In the genomic region with DNA sequence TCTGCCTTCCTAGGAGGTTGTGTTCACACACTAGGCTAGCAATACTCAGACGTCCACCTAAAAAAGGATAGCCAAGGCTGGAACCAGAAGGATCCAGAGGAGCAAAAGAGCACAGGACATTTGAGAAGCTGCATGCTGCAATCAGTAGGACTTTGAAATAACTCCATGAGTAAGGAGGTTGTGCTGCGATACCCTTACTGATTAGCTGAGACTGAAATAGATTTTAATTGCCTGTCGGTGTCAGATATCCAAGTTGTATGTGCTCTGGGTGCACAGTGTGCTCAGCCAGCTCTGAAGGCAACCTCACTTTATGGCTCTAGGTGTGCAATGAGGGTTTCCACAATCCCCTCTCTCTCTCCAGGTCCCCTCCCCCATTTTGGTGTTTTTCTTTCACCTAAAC, we compare ENCODE assay signal across 23 mouse cellular contexts.
DNase-seq lines count a peak whose midpoint lies in the region; ATAC-seq and TF ChIP-seq lines count a peak whose summit lies in the region.
"Had no signal": no experiment of that assay in that cellular context is flagged by ENCODE, and none has a peak within 500 bp of the region (broad histone marks: within the 10 kb centered on the region; RNA-seq: fewer than 3 reads in every experiment).

No protein-coding gene starts in this region.

- H3K36me3 ChIP-seq in kidney, embryonic 14.5 days (ENCODE audit: control insufficient read depth, insufficient read depth, low read length) = no peaks in the 10 kb centered on the region
- H3K36me3 ChIP-seq in limb, embryonic 12.5 days = no peaks in the 10 kb centered on the region
- no peaks in the 10 kb centered on the region for H3K36me3 ChIP-seq in intestine, postnatal 0 days (ENCODE audit: control insufficient read depth, insufficient read depth)
- H3K36me3 ChIP-seq: embryonic facial prominence, embryonic 13.5 days; forebrain, embryonic 12.5 days; G1E; heart, embryonic 10.5 days; hindbrain, embryonic 12.5 days had no signal

- no peak for DNase-seq in kidney, adult 8-10 months
- DNase-seq in brain, adult 2 months (ENCODE audit: low read depth, low spot score) = peak; percentile 4
- DNase-seq in heart, adult 9 months (ENCODE audit: low spot score in 2 of 2) = no peak
- DNase-seq: adrenal gland, postnatal 10 days; cerebellum, adult 11-12 months; cerebellum, adult 9-11 months; cerebellum, postnatal 36 days; gastrocnemius, postnatal 10 days; heart, adult 11 months; heart, postnatal 10 days; heart, postnatal 4 days had no signal

- WGBS in kidney, embryonic 14.5 days = 55% methylated on average over 3 of the region's 3 CpGs
- 51% methylated on average over 3 of the region's 3 CpGs for WGBS in limb, embryonic 12.5 days
- WGBS in intestine, postnatal 0 days = 85% methylated on average over 3 of the region's 3 CpGs

- no peaks in the 10 kb centered on the region for H3K4me1 ChIP-seq in kidney, embryonic 14.5 days (ENCODE audit: control insufficient read depth, insufficient read depth, low read length)
- H3K4me1 ChIP-seq in limb, embryonic 12.5 days (replicated peaks) = peaks cover 12% of the 10 kb centered on the region
- H3K4me1 ChIP-seq in intestine, postnatal 0 days (replicated peaks; ENCODE audit: control insufficient read depth, insufficient read depth, low read length) = no peaks in the 10 kb centered on the region

- ATAC-seq in kidney, embryonic 14.5 days (ENCODE audit: low FRiP score, low TSS enrichment) = peak; percentile 62; the same call in 1 of the 2 replicates
- no peak; the same call in 1 of the 2 replicates for ATAC-seq in limb, embryonic 12.5 days (ENCODE audit: insufficient number of reproducible peaks, insufficient read depth, low FRiP score, low TSS enrichment, low read depth)
- ATAC-seq in intestine, postnatal 0 days = no peak
- ATAC-seq: CD4-positive, CD25-positive, alpha-beta regulatory T cell, adult 4 months; forebrain, embryonic 16.5 days; hindbrain, embryonic 16.5 days; inflammation-experienced regulatory T-cells, adult 6 months had no signal

- no peak overlapping the region for H3K9ac ChIP-seq in kidney, embryonic 14.5 days (ENCODE audit: low read depth, low read length)
- H3K9ac ChIP-seq in limb, embryonic 12.5 days (replicated peaks) = no peak overlapping the region
- H3K9ac ChIP-seq in intestine, postnatal 0 days (ENCODE audit: low read depth, low read length) = no peak overlapping the region
- H3K9ac ChIP-seq: embryonic facial prominence, embryonic 13.5 days; forebrain, embryonic 12.5 days; hindbrain, embryonic 12.5 days had no signal

- TF ChIP-seq CTCF in intestine, postnatal 0 days (IDR thresholded peaks at IDR 0.05; ENCODE audit: low read depth) = no peak

- no peak overlapping the region for H3K27ac ChIP-seq in kidney, embryonic 14.5 days (ENCODE audit: low read depth, low read length)
- H3K27ac ChIP-seq in limb, embryonic 12.5 days = peak overlapping the region; percentile 64
- no peak overlapping the region for H3K27ac ChIP-seq in intestine, postnatal 0 days (ENCODE audit: low read depth, low read length)
- H3K27ac ChIP-seq: embryonic facial prominence, embryonic 13.5 days; forebrain, embryonic 12.5 days; hindbrain, embryonic 12.5 days had no signal

- no peak overlapping the region for H3K4me3 ChIP-seq in kidney, embryonic 14.5 days (ENCODE audit: low read length)
- no peak overlapping the region for H3K4me3 ChIP-seq in limb, embryonic 12.5 days (replicated peaks)
- no peak overlapping the region for H3K4me3 ChIP-seq in intestine, postnatal 0 days (ENCODE audit: low read depth, low read length)
- H3K4me3 ChIP-seq: embryonic facial prominence, embryonic 13.5 days; forebrain, embryonic 12.5 days; heart, embryonic 10.5 days; hindbrain, embryonic 12.5 days had no signal

- no peaks in the 10 kb centered on the region for H3K27me3 ChIP-seq in kidney, embryonic 14.5 days (ENCODE audit: control insufficient read depth, insufficient read depth, low read length)
- H3K27me3 ChIP-seq in limb, embryonic 12.5 days = no peaks in the 10 kb centered on the region
- H3K27me3 ChIP-seq in intestine, postnatal 0 days (replicated peaks; ENCODE audit: control insufficient read depth, insufficient read depth, low read length) = no peaks in the 10 kb centered on the region
- H3K27me3 ChIP-seq: embryonic facial prominence, embryonic 13.5 days; hindbrain, embryonic 12.5 days had no signal

- no peaks in the 10 kb centered on the region for H3K9me3 ChIP-seq in kidney, embryonic 14.5 days (ENCODE audit: control insufficient read depth, low read length)
- H3K9me3 ChIP-seq in limb, embryonic 12.5 days = no peaks in the 10 kb centered on the region
- no peaks in the 10 kb centered on the region for H3K9me3 ChIP-seq in intestine, postnatal 0 days (ENCODE audit: control insufficient read depth)
- H3K9me3 ChIP-seq: embryonic facial prominence, embryonic 13.5 days; forebrain, embryonic 12.5 days; G1E; heart, embryonic 10.5 days; hindbrain, embryonic 12.5 days had no signal

- H3K4me2 ChIP-seq in kidney, embryonic 14.5 days (replicated peaks; ENCODE audit: low read depth, low read length) = no peak overlapping the region
- no peak overlapping the region for H3K4me2 ChIP-seq in limb, embryonic 12.5 days
- H3K4me2 ChIP-seq in intestine, postnatal 0 days (replicated peaks; ENCODE audit: low read depth) = no peak overlapping the region
- H3K4me2 ChIP-seq: embryonic facial prominence, embryonic 13.5 days; forebrain, embryonic 12.5 days; hindbrain, embryonic 12.5 days had no signal
